Mouse (Mus musculus): ENCODE measurements around the gene Gm11938.

Gene Gm11938

GRCm38 (mm10) chr11:99574106-99574505 lies 29.0 kb downstream of the Gm11938 start:
- DNase-seq (ENCODE audit: low spot score in 2 of 2): peak; percentile 63 to 78

- DNase-seq (ENCODE audit: low spot score in 2 of 2): no peak
These were observed 29.9 kb downstream of the Gm11938 start for GRCm38 (mm10) chr11:99573164-99573563.

- DNase-seq (ENCODE audit: low spot score in 2 of 2): no peak
These were observed 36.6 kb downstream of the Gm11938 start, which contains the start of gene Krtap3-1 for GRCm38 (mm10) chr11:99566530-99566929. TSS of gene Krtap3-1 (minus strand) at chr11:99566630.

GRCm38 (mm10) chr11:99562580-99562979 lies 40.5 kb downstream of the Gm11938 start:
- DNase-seq (ENCODE audit: low spot score in 2 of 2): no peak

- no peak for DNase-seq (ENCODE audit: low spot score in 2 of 2)
These were observed 43.7 kb downstream of the Gm11938 start, which contains the start of gene Gm11939 for GRCm38 (mm10) chr11:99559366-99559765. TSS of gene Gm11939 (minus strand) at chr11:99559466.

GRCm38 (mm10) chr11:99557976-99558745 lies 44.9 kb downstream of the Gm11938 start:
- no peak for DNase-seq (ENCODE audit: low spot score in 2 of 2)

- no peak for DNase-seq (ENCODE audit: low spot score in 2 of 2)
These were observed 46.4 kb downstream of the Gm11938 start, which contains the start of gene Krtap3-2 for GRCm38 (mm10) chr11:99556753-99557152. TSS of gene Krtap3-2 (minus strand) at chr11:99556853.

GRCm38 (mm10) chr11:99556195-99556594 lies 46.9 kb downstream of the Gm11938 start:
- no peak for DNase-seq (ENCODE audit: low spot score in 2 of 2)
